Mouse (Mus musculus) ovary, adult 18-20 months (tissue): ENCODE results near the gene Fam186a.

Experiments
- DNase-seq: peaks from one replicate; pipeline ENCODE4 v3.0.0; 2022; ENCODE audit warnings: low spot score, mixed read lengths

Gene Fam186a

GRCm38 (mm10) chr15:99872543-99872942, 94.3 kb downstream of the Fam186a start:
- DNase-seq, result no peak
